Mouse (Mus musculus) olfactory bulb, adult 2 months (tissue): ENCODE measurements at regions not wholly inside any gene's neighbourhood (a gene's known extent, or its start where the extent isn't known, plus 50 kb on each side); places are given as distances from the start of the nearest gene placed in this dataset.

Source experiments
- CTCF ChIP-seq: fragments of 200-500 bp; IDR thresholded peaks from 2 replicates; pipeline ENCODE4 v1.5.1; 2012; ENCODE audit warnings: low read depth, mild to moderate bottlenecking, low read length, moderate library complexity; ENCODE audit not compliant: insufficient read depth
- POLR2A ChIP-seq: fragments of 200-500 bp; IDR thresholded peaks from 2 replicates; pipeline ENCODE4 v1.6.1; 2012; ENCODE audit warnings: mild to moderate bottlenecking, low read depth, low read length, moderate library complexity; ENCODE audit not compliant: insufficient read depth

- no peak for TF ChIP-seq CTCF
- no peak for TF ChIP-seq POLR2A
Observed at GRCm38 (mm10) chr12:71640058-71640501, 190.8 kb upstream of the Daam1 start.
